Mouse (Mus musculus) small intestine, adult 2 months (tissue): Measurements from ENCODE around the gene Parp1.
A peak's percentile ranks its signal among the peaks of the same experiment; 100 is the strongest.

Source experiments
- CTCF ChIP-seq: fragments of 200-500 bp; IDR thresholded peaks from 2 replicates; pipeline ENCODE4 v1.5.1; 2012; ENCODE audit warnings: low read depth, mild to moderate bottlenecking, control low read depth, inconsistent platforms, low read length, moderate library complexity, mixed read lengths; ENCODE audit not compliant: insufficient replicate concordance, insufficient read length; ENCODE audit errors: extremely low read depth
- POLR2A ChIP-seq: fragments of 200-500 bp; IDR thresholded peaks from 2 replicates; pipeline ENCODE4 v1.6.1; 2012; ENCODE audit warnings: low read depth, mild to moderate bottlenecking, control low read depth, inconsistent platforms, low read length, moderate library complexity

DNA sequence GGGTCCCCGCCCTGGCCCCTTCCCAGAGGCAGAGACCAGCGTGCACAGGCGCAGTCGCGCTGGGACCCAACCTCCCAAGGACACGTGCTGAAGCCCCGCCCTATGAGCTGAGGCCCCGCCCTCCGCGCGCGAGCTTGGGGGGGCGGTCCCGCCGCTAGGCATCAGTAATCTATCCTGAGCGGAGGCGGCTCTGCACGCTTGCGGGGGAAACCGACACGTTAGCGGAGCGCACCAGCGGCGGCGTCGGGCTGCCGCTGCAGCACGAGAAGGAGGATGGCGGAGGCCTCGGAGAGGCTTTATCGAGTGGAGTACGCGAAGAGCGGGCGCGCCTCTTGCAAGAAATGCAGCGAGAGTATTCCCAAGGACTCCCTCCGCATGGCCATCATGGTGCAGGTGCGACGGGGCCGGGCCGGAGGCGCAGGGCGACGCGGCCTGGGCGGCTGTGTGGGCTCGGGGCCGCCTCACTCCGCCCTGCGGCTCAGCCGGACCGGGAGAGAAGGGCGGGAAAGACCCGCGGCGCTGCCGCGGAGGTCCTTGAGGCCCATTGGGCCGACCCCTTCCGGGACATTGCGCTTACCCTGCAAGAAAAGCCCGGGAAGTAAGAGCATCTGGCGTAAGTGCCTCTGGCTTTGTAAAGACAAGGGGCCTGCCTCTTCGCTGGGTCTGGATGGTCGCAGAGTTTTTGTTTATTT, at the start of gene Parp1:
- no peak for TF ChIP-seq CTCF
- peak; percentile 54 for TF ChIP-seq POLR2A
